Mouse (Mus musculus) heart, adult 8-10 months (tissue): ENCODE results near the gene Tmigd1. TPM values are rescaled to one million over a fixed set of nuclear protein-coding genes. Genes with fewer than 3 reads are reported as not detected.

Source experiments
- DNase-seq: peaks from one replicate; pipeline ENCODE4 v3.0.0; 2022; ENCODE audit warnings: low spot score
- total RNA-seq, 4 experiments: library from RNA; stranded (reverse); gene quantifications; 2 replicates each; pipeline ENCODE4 v1.2.4; 2022

Gene Tmigd1
- total RNA-seq, result under 1 TPM in 2 of 4 experiments, not detected in 2; 0.38 to 0.53 TPM

DNA sequence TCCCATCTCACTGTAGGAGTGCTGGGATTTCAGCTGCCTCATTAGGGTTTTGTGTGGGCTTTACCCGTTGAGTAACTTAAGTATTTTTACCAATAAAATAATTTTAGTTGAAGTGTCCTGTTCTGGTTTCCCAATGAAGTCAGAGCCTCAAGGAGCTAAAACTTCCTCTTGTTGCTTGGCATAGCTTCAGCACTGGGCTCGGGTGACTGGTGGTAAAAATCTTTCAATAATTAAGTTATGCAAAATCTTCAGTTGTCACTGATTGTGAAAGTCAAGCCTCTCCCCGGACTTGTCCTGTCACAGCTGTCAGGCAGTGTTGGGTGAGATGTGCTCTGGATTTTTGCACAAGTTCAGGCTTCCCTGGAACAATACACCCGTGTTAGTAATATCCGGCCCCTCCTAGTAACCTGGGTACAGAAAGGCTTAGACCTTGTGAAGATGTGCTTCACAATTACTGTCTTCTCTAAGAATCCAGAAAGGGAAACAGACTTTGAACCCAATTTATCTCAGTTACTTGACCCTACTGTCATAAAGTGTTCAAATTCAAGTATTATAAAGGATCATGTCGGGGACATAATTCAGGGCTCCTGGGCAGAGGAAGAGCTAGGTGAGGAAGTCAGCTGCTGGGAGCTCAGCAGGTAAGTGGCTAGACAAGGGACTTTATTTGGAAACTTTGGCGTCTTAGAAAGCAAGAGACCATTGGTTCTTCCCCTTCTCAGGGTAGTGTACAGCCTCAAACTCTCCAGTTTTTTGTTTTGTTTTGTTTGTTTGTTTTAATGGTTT lies at the start of gene Tmigd1:
TSS of gene Tmigd1 (plus strand) at position 581 of the 783 bp plus-strand sequence.
- DNase-seq, result no peak

- DNase-seq, result no peak
These were observed 47.3 kb upstream of the Tmigd1 start for GRCm38 (mm10) chr11:76854475-76855341.

DNA sequence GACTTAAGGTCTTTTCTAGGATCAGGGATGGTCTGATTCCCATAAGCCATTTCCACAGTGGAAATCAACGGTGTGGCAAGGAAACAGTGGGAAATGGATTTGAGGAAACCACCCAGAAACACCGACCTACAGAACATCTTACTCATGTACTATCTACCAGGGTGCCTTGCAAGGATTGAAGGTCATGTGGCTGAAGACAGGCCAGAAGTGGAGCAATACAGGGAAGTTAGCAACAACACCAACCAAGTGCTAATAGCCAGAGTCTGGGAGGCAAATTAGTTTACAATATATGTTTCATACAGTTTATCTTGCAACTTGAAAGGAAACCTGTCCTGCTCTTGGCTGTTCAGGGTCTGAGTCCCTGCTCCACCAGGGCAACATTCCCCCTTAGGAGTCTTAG lies 45.4 kb upstream of the Tmigd1 start:
- no peak for DNase-seq

DNA sequence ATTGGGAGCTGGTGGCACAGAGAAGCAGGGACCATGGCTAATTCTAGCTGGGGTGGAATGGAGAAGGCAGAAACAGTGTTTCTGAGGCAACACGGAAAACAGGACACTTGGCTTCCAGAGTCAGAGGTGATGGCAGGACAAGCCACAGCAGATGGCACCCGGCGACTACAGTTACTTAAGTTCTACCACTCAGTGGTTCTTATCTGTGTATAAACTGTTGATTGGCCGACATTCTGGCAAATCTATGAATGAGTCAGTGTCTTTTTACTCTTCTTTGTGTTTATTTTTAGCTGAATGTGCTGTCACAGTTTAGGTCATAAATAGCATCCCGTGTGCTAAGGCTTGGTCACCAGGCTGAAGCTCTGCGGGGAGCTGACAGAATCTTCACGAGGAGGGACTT lies 44.8 kb upstream of the Tmigd1 start:
- DNase-seq, result peak; percentile 38

- DNase-seq, result no peak
These were observed 43.2 kb upstream of the Tmigd1 start for GRCm38 (mm10) chr11:76858781-76859180.

DNA sequence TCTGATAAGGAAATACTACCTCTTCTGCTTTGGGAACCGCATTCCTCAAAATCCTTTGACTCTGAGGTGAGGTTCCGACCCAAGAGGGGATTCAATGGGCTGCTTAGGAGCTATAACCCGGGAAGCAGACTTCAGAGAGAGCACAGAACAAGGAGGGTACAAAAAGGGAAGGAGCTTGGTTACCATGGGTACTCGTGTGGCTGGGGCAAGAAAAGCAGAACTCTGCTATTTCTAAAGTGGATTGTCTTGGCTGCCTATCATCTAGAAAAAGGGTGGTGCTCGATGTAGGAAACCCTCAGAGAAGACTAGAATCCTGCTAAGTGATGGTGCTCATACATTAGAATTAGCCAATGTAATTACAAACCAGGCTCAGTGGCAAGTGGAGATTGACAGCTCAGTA lies 42.7 kb upstream of the Tmigd1 start:
- no peak for DNase-seq

DNA sequence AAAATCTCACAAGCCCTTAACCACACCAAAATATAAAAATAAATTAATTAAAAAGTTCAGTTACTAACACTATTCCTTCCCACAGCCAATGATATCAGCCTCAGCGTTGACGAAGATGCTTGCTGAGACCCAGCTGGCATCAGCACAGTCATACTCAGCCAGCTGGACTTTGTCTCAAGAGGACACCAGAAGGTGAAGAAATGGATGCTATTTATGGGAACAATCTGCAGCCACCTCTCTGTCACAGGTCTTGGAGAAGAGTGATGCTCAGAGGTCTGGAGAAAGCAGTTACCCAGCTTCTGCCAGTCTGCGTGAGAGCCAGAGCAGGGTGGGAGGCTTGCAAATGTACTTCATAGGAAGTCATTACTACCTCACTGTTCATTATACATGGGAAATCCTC lies 40.8 kb upstream of the Tmigd1 start:
- no peak for DNase-seq

GRCm38 (mm10) chr11:76872556-76873234 lies 29.3 kb upstream of the Tmigd1 start:
- DNase-seq, result no peak

- no peak for DNase-seq
These were observed 28.1 kb upstream of the Tmigd1 start for GRCm38 (mm10) chr11:76873865-76874264.

- no peak for DNase-seq
These were observed 27.2 kb upstream of the Tmigd1 start for GRCm38 (mm10) chr11:76874766-76875165.

GRCm38 (mm10) chr11:76879816-76880215 lies 22.1 kb upstream of the Tmigd1 start:
- no peak for DNase-seq

DNA sequence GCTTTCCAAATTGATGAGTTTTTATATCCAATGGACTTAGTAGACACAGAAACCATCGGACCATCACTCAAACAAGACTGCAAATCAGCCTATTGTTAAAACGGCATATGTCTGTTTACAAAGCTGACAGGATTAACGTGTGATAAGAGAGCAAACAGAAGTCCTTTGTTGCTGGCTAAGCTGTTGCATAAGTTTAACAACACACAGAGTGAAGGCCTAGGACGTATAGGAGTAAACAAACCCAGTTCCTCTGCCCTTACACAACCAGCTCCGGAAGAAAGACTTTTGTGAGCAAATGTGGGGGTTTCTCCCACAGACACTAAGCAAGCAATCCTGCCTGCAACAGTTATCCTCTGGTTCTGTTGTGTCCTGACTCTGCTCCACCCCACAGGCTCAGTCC lies 17.5 kb upstream of the Tmigd1 start:
- no peak for DNase-seq

GRCm38 (mm10) chr11:76889339-76890164 lies 12.4 kb upstream of the Tmigd1 start:
- DNase-seq, result peak; percentile 76

GRCm38 (mm10) chr11:76891171-76891570 lies 10.8 kb upstream of the Tmigd1 start:
- DNase-seq, result no peak

DNA sequence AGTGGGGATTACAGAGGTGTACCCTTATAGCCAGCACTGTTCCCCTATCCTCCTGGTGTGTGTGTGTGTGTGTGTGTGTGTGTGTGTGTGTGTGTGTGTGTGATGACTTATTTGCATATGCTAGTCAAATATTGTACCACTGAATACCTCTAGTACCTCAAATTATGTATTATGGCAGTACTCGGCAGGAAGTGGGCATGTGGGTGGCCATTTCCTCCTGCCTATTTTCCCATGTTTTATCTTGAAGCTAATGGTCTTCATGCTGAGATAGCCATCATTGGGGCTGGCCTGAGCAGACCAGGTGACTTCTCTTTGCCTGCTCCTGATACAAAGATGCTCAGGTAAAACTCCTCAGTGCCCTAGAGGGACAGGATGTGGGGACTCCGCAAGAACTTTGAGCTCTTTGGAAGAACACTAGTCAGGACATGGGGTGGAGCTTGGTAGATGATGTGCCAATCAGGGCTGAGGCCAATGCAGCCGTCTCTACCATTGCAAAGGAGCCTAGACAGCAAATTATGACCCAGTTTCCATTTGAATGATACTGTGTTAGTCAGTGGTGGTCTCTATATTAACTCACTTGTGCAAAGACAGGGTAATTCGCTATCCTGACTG lies 10.1 kb upstream of the Tmigd1 start:
- no peak for DNase-seq

DNA sequence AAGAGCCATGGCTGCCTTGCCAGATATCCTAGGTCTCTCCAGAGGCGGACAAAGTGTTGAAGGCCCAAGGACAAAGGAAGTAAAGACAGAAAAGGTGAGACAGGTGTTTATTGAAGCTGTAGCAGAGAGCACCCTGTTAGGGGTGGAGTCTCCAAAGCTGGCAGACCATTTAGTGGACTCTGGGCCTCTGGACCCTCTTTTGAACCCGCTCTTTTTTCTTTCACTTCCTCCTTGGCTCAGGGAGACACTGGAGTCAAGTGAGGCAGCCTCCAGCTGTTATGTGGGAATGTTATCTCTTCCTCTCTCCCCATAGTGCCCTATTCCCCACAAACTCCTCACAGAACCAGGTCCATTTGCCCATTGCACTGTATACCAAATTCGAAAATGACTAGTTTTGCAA lies 9.0 kb upstream of the Tmigd1 start:
- DNase-seq, result no peak

DNA sequence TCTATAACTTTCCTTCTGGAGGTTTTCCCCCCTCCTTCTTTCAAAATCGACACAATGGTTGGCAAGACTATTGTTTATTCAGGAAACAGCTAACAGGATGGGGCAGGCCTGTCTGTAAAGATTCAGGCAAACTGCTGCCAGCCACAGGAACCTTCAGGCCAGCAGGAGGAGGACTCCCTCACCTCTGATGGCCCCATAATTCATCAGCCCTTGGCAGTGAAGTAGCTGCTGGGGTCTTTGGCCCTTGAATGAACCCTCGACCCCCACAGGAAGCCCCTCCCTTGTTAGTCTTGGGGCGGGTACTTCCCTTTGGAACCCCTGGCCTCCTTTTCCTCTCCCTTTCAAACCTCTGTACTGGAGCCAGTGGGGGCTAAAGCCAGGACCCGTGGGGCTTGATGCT lies 8.4 kb upstream of the Tmigd1 start:
- peak; percentile 67 for DNase-seq

- DNase-seq, result peak; percentile 63
These were observed 7.7 kb upstream of the Tmigd1 start for GRCm38 (mm10) chr11:76894240-76894639.

GRCm38 (mm10) chr11:76896360-76896759 lies 5.6 kb upstream of the Tmigd1 start:
- DNase-seq, result no peak

- no peak for DNase-seq
These were observed 4.8 kb upstream of the Tmigd1 start for GRCm38 (mm10) chr11:76897126-76897525.

DNA sequence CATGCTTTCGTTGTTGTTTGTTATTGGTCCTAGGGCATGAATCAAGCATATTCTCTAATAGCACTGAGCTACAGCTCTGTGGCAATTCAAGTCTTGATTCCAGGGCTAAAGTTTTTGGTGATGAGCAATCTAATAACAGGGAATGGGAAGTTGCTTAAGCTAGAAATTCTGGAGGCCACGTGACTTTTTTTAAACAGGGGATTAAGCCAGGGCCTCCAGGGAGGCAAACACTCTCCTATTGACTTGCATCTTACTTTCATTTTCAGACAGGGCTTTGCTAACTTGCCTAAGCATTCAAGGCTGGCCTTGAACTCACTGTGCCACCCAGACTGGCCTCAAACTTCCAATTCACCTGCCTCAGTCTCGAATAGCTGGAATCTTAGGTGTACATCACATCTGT lies 4.1 kb upstream of the Tmigd1 start:
- no peak for DNase-seq
